Mouse (Mus musculus) heart, embryonic 16.5 days (tissue): ENCODE results near the gene Jade1. TPM values are rescaled to one million over a fixed set of nuclear protein-coding genes. Genes with fewer than 3 reads are reported as not detected.

Source experiments
- ATAC-seq: fragments of 200-750 bp; cut with Nextera tagmentation; replicated peaks from 2 replicates; pipeline ENCODE4 v1.8.0; 2017; ENCODE audit warnings: moderate number of reproducible peaks; ENCODE audit not compliant: insufficient read depth, low FRiP score; ENCODE audit errors: extremely low read depth
- H3K27ac ChIP-seq: fragments of 300-500 bp; sonication (generic); 2 replicates; pipeline ENCODE4 v1.5.1; 2014; ENCODE audit warnings: mild to moderate bottlenecking, low read length, control low read depth, moderate library complexity
- H3K27me3 ChIP-seq: fragments of 300-500 bp; sonication (generic); 2 replicates; pipeline ENCODE4 v1.6.1; 2014; ENCODE audit warnings: low read length, mixed read lengths; ENCODE audit not compliant: control insufficient read depth, insufficient read depth
- H3K36me3 ChIP-seq: fragments of 300-500 bp; sonication (generic); 2 replicates; pipeline ENCODE4 v1.6.1; 2014; ENCODE audit not compliant: control insufficient read depth, insufficient read depth
- H3K4me1 ChIP-seq: fragments of 300-500 bp; sonication (generic); 2 replicates; pipeline ENCODE4 v1.6.1; 2014; ENCODE audit warnings: low read length, mixed read lengths; ENCODE audit not compliant: control insufficient read depth, insufficient read depth
- H3K4me2 ChIP-seq: fragments of 300-500 bp; sonication (generic); 2 replicates; pipeline ENCODE4 v1.6.1; 2014; ENCODE audit warnings: low read depth, mild to moderate bottlenecking, control low read depth, low read length
- H3K4me3 ChIP-seq: fragments of 300-500 bp; sonication (generic); 2 replicates; pipeline ENCODE4 v1.5.1; 2014; ENCODE audit warnings: mild to moderate bottlenecking, control low read depth, low read length
- H3K9ac ChIP-seq: fragments of 300-500 bp; sonication (generic); 2 replicates; pipeline ENCODE4 v1.6.1; 2014; ENCODE audit warnings: low read length, control low read depth
- H3K9me3 ChIP-seq: fragments of 300-500 bp; sonication (generic); replicated peaks from 2 replicates; pipeline ENCODE4 v1.6.1; 2016; ENCODE audit warnings: low read length; ENCODE audit not compliant: control insufficient read depth
- WGBS: fragments of 180-500 bp; shearing (Covaris S2); extraction: QIAGEN DNeasy Blood & Tissue Kit; methylation state at CpG from one replicate; pipeline ENCODE4 v1.1.7; 2014; 5-methylcytosine and 5-hydroxymethylcytosine counted together
- polyA plus RNA-seq: library from polyadenylated mRNA; unstranded; fragments of >200 nt; fragmentation: Nextera tagmentation; extraction: Ambion mirVana; gene quantifications from 2 replicates; pipeline ENCODE4 v1.2.1, GENCODE M21; 2015

Jade1 gene
- polyA plus RNA-seq, 1 experiment from 2014 or later, result 13.4 TPM

- ATAC-seq, result peak; percentile 16; the same call in 1 of the 2 replicates
- Histone ChIP-seq H3K4me2 (peak overlapping the region; percentile 97), H3K4me1 (peaks cover 19% of the 10 kb centered on the region), H3K27ac (peak overlapping the region; percentile 96), H3K4me3 (peak overlapping the region; percentile 72), H3K9me3 (no peaks in the 10 kb centered on the region), H3K27me3 (no peaks in the 10 kb centered on the region), H3K9ac (peak overlapping the region; percentile 88), H3K36me3 (no peaks in the 10 kb centered on the region)
- WGBS, result under 1% methylated on average over 26 of the region's 26 CpGs
Measured at GRCm38 (mm10) chr3:41565955-41566354, 10.4 kb downstream of the Jade1 start.

- Histone ChIP-seq H3K36me3 (no peaks in the 10 kb centered on the region), H3K4me2 (no peak overlapping the region), H3K9me3 (no peaks in the 10 kb centered on the region), H3K27me3 (no peaks in the 10 kb centered on the region), H3K4me3 (no peak overlapping the region), H3K27ac (no peak overlapping the region), H3K4me1 (peaks cover 36% of the 10 kb centered on the region), H3K9ac (no peak overlapping the region)
- 79% methylated on average over 5 of the region's 5 CpGs for WGBS
- no peak for ATAC-seq
Measured at GRCm38 (mm10) chr3:41569943-41570342, 14.4 kb downstream of the Jade1 start.

GRCm38 (mm10) chr3:41572131-41572530, 16.6 kb downstream of the Jade1 start:
- 76% methylated on average over 4 of the region's 4 CpGs for WGBS
- no peak for ATAC-seq
- no peak overlapping the region for H3K4me2 ChIP-seq
- no peaks in the 10 kb centered on the region for H3K36me3 ChIP-seq
- H3K4me3 ChIP-seq, result no peak overlapping the region
- H3K27ac ChIP-seq, result no peak overlapping the region
- no peak overlapping the region for H3K9ac ChIP-seq
- H3K9me3 ChIP-seq, result no peaks in the 10 kb centered on the region
- no peaks in the 10 kb centered on the region for H3K27me3 ChIP-seq
- H3K4me1 ChIP-seq, result peaks cover 46% of the 10 kb centered on the region

- Histone ChIP-seq H3K4me1 (peaks cover 43% of the 10 kb centered on the region), H3K27me3 (no peaks in the 10 kb centered on the region), H3K9ac (no peak overlapping the region), H3K9me3 (no peaks in the 10 kb centered on the region), H3K27ac (no peak overlapping the region), H3K36me3 (no peaks in the 10 kb centered on the region), H3K4me2 (no peak overlapping the region), H3K4me3 (no peak overlapping the region)
- no peak for ATAC-seq
- 84% methylated on average over 11 of the region's 11 CpGs for WGBS
Measured at GRCm38 (mm10) chr3:41572968-41573367, 17.4 kb downstream of the Jade1 start.

GRCm38 (mm10) chr3:41574208-41574607, 18.7 kb downstream of the Jade1 start:
- WGBS, result 60% methylated on average over 8 of the region's 8 CpGs
- H3K27ac ChIP-seq, result 0 out of 2 replicates have a peak overlapping the region, but pooled peaks have one; percentile 3

GRCm38 (mm10) chr3:41574720-41575435, 19.3 kb downstream of the Jade1 start:
- Histone ChIP-seq H3K9me3 (no peaks in the 10 kb centered on the region), H3K4me2 (peak overlapping the region; percentile 8; the same call in 1 of the 2 replicates), H3K9ac (no peak overlapping the region), H3K27me3 (no peaks in the 10 kb centered on the region), H3K4me3 (no peak overlapping the region), H3K36me3 (no peaks in the 10 kb centered on the region), H3K4me1 (peaks cover 54% of the 10 kb centered on the region), H3K27ac (peak overlapping the region; percentile 3)
- ATAC-seq, result no peak
- WGBS, result 38% methylated on average over 7 of the region's 7 CpGs

More at GRCm38 (mm10) chr3:41574208-41574607, 18.7 kb downstream of the Jade1 start:
- no peak for ATAC-seq
- no peak overlapping the region for H3K4me3 ChIP-seq
- H3K9me3 ChIP-seq, result no peaks in the 10 kb centered on the region
- H3K4me2 ChIP-seq, result 0 out of 2 replicates have a peak overlapping the region, but pooled peaks have one; percentile 8
- H3K9ac ChIP-seq, result no peak overlapping the region
- H3K27me3 ChIP-seq, result no peaks in the 10 kb centered on the region
- no peaks in the 10 kb centered on the region for H3K36me3 ChIP-seq
- H3K4me1 ChIP-seq, result peaks cover 48% of the 10 kb centered on the region

- no peak for ATAC-seq
- no peaks in the 10 kb centered on the region for H3K9me3 ChIP-seq
- H3K27ac ChIP-seq, result no peak overlapping the region
- WGBS, result 52% methylated on average over 5 of the region's 5 CpGs
- H3K4me3 ChIP-seq, result no peak overlapping the region
- no peaks in the 10 kb centered on the region for H3K36me3 ChIP-seq
- H3K9ac ChIP-seq, result no peak overlapping the region
- H3K4me2 ChIP-seq, result no peak overlapping the region
- peaks cover 52% of the 10 kb centered on the region for H3K4me1 ChIP-seq
- H3K27me3 ChIP-seq, result no peaks in the 10 kb centered on the region
Measured at GRCm38 (mm10) chr3:41575971-41576370, 20.4 kb downstream of the Jade1 start.

GRCm38 (mm10) chr3:41577240-41577639, 21.7 kb downstream of the Jade1 start:
- Histone ChIP-seq H3K27ac (no peak overlapping the region), H3K9ac (no peak overlapping the region), H3K9me3 (no peaks in the 10 kb centered on the region), H3K27me3 (no peaks in the 10 kb centered on the region), H3K4me1 (peaks cover 49% of the 10 kb centered on the region), H3K4me3 (no peak overlapping the region), H3K4me2 (no peak overlapping the region), H3K36me3 (no peaks in the 10 kb centered on the region)
- 79% methylated on average over 2 of the region's 2 CpGs for WGBS
- ATAC-seq, result no peak

GRCm38 (mm10) chr3:41579873-41580272, 24.3 kb downstream of the Jade1 start:
- WGBS, result 74% methylated on average over 4 of the region's 4 CpGs

More at GRCm38 (mm10) chr3:41579873-41580272, 24.3 kb downstream of the Jade1 start:
- H3K4me3 ChIP-seq, result no peak overlapping the region
- H3K4me2 ChIP-seq, result no peak overlapping the region
- peaks cover 52% of the 10 kb centered on the region for H3K4me1 ChIP-seq
- H3K27ac ChIP-seq, result no peak overlapping the region
- no peak for ATAC-seq
- no peaks in the 10 kb centered on the region for H3K27me3 ChIP-seq
- H3K9ac ChIP-seq, result no peak overlapping the region
- no peaks in the 10 kb centered on the region for H3K9me3 ChIP-seq
- no peaks in the 10 kb centered on the region for H3K36me3 ChIP-seq
